Mouse (Mus musculus) erythroid progenitor cell, adult 5-6 weeks (primary cell): ENCODE data around the gene Ttll11. TPM values are rescaled to one million over a fixed set of nuclear protein-coding genes. Genes with fewer than 3 reads are reported as not detected.

Experiments
- ATAC-seq: replicated peaks from 2 replicates; pipeline ENCODE4 v1.8.0; 2016; ENCODE audit warnings: moderate number of reproducible peaks, mild to moderate bottlenecking, moderate TSS enrichment, inconsistent platforms; ENCODE audit not compliant: poor library complexity, low FRiP score, severe bottlenecking
- total RNA-seq, 2 experiments: library from RNA; stranded (forward) in 1 of 2; stranded (reverse) in 1 of 2; fragments of 150-400 nt in 1 of 2; fragments of 186-747, 209-891 nt in 1 of 2; gene quantifications; 2 replicates each; pipeline versions ENCODE4 v1.2.3 to v1.2.4; 2015 to 2017; ENCODE audit warnings: low replicate concordance in 2 of 2

Ttll11 gene
- total RNA-seq, 2 experiments from 2014 or later: not detected

DNA sequence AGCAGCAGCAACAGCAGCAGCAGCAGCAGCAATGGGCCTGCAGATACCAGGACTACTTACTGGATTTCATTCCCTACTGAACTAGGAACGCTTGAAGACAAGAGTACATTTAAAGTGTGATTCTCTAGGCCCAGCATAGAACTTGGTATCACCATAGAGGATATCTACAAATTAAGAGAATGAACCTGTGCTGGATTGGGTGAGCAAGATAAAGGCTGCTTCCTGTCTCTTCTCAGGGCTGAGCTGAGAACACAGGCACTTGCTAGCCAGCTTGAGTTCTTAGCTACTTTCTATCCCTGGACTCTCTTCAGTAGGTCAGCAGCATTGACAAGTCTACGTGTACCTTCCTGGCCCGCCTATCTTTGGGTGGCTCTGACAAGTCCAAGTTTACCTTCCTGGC is 2.0 kb downstream of the Ttll11 start:
- no peak for ATAC-seq

DNA sequence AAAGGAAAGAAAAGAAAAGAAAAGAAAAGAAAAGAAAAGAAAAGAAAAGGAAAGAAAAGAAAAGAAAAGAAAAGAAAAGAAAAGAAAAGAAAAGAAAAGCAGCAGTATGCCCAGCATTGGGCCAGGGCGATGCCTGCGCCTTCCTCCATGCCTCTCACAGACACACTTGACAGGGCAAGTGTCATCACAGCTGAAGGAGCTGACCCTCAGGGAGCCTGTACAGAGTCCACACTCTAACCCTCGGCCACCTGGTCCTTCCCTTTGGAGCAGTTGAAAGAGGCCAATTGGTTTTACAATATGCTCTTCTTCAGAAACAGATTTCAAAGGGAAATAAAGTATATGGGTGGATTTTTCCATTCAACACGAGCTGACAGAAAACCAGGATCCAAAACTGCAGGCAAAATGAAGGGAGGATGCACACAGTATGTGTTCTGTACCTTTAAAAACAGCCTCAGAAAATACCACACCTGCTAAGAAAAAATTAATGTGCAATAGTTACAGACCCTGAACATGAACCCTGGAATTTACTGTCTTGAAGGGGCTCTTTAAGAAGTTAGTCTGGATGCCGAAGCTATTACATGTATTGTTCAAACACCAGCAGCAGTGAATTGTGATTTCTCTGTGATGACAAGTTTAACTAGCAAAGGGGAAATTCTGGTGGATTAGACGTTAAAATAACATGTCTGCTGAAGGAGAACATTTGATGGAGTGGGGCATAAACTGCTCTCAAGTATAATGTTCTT is 7.3 kb downstream of the Ttll11 start:
- ATAC-seq: no peak

DNA sequence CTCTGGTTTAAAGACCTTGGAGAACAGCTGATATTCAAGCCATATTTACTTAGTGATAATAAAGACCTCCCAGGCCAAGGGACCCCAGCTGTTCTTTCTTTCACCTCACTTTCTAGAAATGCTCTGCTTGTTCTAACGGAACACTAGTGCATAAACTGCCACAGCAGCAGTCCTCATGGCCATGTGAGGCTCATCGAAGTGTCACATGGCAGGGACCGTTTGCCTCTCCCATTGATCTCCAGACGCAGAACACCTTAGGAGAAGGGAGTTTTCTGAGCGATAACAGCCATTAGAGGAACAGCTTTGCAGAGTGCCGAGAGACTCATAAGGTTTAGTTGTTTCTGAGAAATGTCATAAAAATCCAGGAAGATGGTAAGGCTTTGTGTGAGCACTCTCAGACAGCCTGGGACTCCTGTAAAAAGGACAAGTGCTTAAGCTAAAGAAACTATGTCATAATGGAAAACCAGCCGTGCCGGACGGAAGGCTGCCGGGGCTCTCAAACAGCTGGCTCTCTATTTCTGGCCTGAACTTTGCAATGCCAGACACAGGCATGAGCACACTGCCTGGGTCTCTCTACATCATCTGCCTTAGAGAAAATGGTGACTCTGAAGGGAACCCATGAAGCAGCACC is 13.7 kb downstream of the Ttll11 start:
- no peak for ATAC-seq

DNA sequence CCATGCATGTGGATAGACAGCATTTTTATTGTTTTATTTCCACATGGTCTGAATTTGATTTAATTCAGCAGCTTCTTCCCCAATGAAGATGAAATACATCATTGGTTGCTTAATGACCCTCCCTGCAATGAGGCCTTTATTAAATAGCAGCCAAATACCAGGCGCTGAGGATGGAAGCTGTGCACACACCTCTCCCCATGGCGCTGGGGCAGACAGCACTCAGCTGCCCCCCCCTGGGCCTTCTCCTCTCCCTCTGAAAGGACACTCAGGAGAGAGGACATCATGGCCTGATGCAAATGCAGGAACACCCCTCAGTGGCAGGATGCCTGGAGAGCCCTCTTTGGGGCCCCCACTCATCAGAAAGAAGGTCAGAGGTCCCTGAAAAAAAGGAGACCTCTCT is 16.4 kb downstream of the Ttll11 start:
- no peak for ATAC-seq

DNA sequence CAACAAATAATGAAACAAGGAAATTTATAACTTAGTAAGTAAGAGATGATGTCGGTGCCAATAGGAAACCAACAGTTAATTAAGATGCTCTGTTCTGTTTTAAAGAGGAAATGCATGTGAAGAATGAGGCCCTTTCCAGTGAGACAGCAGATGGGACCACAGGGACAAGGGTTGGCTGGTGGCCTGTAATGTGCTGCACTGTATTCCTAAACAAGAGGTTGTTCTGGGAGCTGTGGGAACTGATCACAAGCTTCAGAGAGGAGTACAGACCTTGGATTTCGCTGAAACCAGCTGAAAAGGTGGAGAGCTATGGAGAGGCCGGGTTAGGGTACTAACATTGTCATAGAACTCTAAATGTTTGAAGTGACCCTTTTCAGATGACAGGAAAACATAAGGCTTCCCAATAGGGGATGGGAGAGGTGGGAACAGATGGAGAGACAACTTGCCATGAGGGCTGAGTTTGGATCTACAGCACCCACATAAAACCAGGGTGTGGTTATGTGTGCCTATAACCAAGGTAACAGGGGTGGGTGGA is 18.1 kb downstream of the Ttll11 start:
- no peak for ATAC-seq

DNA sequence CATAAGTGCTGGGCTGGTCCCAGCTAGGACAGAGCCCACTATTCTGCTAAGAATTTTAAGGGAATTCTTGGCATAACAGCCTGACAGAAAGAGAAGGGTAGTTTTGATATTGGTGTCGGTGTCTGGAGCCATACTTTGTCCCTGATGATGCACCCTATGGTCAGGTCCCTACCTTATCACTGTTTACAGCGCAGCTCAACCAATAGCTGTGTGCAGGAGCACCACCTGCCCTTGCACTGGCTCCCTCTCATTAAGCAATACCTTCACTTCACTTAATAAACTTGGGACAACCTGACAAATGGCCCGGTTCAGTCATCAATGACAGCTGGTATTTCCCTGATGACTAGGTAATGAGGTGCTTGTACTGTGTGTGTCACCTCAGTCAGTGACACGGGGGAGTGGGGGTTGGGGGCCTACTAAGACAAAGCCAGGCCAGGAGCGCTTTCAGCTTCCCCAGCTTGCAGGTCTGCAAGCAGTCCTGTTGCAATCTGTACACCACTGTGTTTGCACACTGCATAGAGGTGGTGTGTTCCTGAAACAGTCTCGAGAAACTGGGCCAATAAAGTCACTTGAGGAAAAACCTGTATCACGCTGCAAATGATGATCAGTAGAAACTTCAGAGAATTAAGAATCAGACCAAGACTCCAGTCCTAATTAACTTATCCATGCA is 22.1 kb downstream of the Ttll11 start:
- no peak for ATAC-seq

DNA sequence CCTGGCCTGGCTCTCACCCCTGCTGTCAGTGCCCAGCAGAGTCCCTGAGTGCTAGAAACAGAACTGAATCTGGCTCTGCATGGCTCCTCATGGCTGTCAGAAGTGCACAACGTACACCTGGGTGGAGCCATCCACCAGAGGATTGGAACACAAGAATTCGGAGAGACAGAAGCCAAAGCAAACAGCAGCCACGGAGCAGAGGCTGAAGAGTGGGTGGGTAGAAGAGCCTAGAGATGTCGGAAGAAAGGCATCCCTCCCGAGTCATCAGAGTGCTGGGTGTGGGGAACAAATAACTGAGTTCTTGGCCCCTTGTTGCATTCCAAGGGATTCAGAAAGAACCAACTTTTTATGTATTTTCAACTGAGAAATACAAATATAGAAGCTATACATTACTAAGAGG is 24.5 kb downstream of the Ttll11 start:
- no peak for ATAC-seq

DNA sequence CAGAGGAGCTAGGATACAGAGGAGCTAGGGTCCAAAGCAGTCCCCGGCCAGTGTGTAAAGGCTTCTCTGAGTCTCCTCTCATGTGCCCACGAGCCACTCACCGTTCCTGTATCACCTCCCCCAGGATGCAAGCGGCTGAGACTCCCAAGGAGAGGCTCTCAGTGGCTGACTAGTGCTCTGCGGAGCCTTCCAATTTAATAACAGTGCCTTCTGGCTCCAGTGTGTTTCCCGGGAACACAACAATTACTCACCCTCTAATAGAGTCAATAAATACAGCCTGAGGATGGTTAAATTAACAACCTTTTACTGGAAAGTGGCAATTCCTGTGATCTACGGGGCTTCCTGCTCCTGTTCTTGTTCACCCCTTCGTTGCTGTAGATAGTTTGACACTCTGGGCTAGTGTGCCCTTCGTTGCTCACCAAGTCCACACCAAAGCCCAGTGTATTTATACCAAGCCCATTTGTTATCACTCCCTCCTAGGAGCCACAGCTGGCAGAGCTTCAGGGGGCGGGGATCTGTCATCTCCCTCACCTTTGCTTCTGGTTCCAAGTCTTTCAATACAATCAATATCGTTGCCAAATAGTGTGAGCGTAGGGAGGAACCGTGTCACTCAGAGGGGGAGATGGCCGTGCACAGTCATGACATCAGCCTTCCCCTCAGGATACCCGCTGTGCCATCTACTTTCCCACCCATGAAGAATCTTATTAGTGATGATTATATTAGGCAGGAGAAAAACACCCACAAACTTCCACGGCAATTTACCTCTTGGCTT is 27.3 kb downstream of the Ttll11 start:
- no peak for ATAC-seq

DNA sequence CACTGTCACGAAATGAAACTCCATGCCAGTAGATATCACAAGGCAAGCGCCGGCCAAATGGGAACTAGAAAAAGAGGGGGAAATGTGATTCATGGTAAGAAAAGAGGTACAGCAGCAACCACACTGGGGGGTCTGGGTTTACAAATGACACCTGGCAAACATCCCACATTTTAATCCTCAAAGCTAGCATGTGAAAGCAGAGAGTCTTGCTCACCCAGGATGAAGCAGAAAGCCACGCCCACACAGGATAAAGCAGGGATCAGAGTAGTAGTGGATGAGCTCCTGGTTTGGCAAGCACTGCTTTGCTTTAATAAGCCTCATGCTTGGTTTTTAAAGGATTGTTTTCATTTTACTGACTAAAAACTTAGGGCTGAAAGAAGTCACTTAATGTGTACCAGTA is 34.8 kb downstream of the Ttll11 start:
- ATAC-seq: no peak

DNA sequence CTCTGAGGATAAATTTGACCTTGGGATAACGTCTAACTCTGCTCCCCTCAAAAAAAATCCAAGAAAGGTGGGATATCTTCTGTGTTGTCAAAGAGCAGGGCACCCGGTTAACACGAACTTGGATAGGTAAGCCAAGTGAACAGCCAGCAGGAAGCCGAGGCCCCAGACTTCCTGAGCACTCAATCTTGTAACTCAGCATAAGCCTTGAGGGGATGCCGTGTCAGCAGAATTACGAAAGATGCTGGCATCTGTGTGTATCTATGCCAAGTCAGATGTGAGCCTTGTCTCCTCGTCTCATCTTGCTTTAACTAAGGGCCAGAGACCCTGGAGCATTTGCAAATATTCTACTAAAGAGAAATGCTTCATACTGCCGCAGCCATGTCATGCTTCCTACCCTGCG is 36.8 kb downstream of the Ttll11 start:
- ATAC-seq: no peak

DNA sequence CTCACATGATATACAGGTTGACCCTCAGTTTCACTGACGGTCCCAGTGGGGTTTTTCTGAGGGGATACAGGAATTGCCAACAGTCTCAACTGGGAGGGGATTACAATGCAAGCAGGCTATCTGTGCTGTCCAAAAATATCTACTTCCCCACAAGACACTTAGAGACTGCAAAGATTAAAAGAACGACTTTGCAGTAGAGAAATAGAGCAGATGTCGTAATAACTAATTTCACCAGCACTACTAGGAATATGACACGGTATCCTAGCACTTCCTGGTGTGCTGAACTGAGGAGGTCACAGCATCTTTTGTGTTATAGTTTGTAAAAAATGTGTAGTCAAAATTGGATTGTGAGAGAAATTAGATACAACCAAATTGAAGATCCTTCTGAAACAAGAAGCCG is 44.7 kb downstream of the Ttll11 start:
- ATAC-seq: no peak

DNA sequence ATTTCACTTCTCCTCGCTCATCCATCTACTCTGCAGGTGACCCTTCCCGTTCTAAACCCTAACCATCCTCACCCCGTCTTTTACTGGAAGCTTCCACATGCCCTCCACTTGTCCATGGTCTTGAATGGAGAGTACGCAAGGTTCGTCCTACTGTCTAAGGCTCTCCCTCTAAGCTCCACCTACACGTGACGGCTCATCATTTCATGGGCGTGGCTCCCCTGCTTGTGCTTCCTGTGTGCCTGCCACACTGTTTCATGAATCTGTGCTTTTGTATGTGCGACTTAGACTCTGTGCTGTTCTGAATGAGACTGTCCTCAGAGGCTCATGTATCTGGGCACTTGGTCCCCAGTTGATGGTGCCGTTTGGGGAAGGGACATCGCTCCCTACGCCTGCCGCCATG is 46.6 kb downstream of the Ttll11 start:
- ATAC-seq: no peak

DNA sequence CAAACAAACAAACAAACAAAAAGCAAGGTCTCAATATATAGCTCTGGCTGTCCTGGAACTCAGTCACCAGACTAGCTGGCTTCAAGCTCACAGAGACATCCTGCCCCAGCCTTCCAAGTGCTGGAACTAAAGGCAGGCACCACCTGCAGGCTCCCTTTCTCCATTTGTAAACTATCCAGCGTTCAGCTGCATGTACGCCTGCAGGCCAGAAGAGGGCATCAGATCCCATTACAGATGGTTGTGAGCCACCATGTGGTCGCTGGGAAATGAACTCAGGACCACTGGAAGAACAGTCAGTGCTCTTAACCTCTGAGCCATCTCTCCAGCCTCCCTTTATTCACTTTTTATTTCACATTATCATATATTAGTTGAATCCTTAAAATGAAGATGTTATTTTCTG is 48.1 kb downstream of the Ttll11 start:
- ATAC-seq: no peak

DNA sequence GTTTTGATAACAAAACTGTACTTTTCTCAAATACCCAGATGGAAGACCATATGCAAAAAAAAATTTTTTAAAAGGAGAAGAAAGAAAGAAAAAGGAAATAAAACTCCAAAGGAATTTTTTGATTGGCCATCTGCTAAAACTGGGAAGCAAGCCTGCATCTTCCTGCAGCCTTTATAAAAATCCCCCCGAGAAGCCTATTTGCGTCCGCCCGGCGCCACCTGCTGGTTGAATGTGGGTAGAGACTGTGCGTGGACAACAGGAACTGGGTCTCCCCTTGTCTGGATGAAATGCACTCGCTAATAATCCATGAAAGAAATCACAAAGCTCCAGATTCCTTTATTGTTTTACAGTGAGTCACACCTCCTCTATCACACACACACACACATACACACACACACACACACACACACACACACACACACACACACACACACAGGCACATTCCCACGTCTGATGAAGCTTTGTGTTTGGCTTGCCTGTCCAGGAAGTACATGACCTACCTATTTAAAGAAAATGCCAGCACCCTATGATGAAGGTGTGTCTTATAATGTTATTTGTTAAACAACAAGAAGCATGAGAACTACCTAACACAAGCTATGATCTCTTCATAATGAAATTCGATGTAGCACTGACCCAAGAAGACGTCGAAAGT is 49.1 kb downstream of the Ttll11 start:
- ATAC-seq: no peak

DNA sequence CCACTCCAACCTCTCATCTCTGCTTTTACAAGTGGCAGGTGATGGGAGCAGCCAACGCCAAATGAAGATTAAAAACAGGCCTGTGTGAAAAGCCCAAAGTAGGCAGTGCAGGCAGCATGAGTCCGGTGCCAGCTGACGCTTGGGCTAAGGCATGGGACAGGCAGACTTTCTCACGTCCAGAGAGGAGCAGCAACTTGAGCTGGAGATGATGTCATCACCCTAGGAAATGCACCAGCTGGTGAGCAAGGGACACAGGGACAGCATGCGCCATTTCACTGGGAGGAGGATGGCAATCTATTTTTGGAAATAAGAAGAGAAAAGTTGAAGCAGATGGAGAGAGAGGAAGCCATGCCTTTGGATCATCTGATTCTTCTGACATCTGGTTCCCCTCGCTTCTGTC is 51.6 kb downstream of the Ttll11 start:
- ATAC-seq: no peak

DNA sequence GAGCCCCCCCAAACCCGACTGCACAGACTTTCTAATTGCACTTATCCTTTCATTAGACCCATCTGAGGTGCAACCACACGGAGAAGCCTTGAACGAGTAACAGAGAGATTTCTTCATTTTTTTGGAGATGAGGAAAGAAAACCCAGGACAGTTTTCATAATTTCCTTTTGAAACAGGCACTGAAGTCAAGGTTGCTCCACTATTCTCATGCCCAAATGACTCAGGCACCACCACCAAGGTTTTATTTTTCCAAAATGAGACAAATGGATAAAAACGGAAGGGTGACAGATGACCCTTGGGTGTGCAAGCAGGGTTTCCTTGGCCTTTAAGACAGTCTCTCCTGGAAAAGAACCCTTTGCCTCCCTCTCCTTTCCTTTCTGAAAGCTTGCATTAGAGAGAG is 54.8 kb downstream of the Ttll11 start:
- ATAC-seq: no peak

DNA sequence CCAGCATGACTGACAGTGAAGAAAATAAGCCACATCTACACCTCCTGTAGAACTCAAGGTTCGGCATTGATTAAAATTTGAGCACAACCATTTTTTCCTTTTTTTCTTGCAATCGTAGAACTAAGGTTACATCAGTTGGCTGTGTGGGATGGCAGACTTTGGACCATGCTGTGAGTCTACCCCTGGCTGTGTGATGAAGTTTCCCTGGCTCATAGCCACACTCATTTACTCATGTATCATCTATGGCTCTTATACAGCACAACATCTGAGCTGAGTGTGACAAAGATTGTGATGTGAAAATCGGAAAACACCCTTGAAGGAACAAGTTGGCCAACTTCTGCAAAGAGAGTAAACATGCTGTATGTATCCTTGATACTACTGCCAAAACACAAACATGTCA is 56.8 kb downstream of the Ttll11 start:
- no peak for ATAC-seq

DNA sequence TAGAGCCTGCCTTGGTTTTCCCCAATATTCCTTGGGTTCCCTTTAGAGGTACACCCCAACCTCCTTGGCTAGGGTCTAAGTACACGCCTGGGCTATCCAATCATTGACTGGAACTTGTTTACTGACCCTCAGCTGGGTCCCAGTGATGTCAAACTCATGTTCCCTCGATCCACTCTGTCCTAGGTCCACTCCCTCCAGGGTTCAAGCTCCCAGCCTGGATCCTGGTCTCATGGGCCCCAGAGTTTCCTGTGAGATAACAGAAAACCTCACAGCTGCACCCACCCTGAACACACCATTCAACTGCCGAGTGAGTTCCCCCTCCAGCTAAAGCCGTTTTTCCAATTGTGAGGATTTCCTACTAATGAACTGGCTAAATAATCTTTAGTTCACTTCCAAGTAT is 67.6 kb downstream of the Ttll11 start:
- no peak for ATAC-seq

DNA sequence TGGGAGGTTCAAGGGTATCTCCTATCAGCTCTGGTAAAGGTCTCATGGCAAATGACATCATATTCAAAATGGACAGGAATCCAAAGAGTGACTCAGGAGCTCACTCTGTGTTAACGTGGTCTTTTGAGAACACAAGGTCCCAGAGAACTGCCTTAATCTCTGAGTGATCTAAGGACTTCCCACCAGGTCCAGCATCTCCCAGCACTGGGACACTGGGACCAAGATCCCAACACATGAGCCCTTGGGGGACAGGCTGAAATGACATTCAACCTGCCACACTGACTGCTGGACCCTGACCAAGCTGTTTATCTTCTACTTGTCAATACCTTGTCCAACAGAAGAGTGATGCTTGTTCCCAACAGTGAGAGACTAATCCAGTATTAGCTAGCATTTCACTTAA is 68.0 kb downstream of the Ttll11 start:
- no peak for ATAC-seq

DNA sequence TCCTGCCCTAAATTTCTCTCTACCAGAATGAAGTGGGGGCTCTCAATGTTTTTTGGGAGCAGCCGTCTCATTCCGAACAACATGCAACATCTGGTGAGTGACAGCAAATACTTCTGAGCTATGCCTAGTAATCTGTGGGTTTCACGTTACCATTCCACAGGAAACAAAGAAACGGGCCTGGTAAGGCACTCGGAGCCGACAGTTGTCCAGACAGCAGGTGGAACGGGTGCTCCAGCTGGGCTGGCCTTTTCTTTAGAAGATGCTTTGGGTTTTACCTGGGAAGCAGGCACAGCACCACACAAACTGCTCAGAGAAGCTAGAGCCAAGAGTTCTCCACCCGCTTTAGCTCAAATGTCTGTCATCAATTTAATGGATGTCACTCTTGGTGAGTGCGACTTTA is 69.0 kb downstream of the Ttll11 start:
- ATAC-seq: no peak
